Mouse (Mus musculus) frontal cortex, postnatal 36 days (tissue): ENCODE results near the gene Nampt.
A peak's percentile ranks its signal among the peaks of the same experiment; 100 is the strongest.

ENCODE experiments used
- DNase-seq, 2 experiments: peaks; one replicate each; pipeline ENCODE4 v3.0.0; 2022; ENCODE audit warnings: low spot score in 2 of 2

The Nampt gene

GRCm38 (mm10) chr12:32897199-32898120 lies 78.1 kb downstream of the Nampt start:
- peak; percentile 89 to 94 for DNase-seq

- no peak for DNase-seq
Observed at GRCm38 (mm10) chr12:32901005-32901404, 81.7 kb downstream of the Nampt start.
